ENCODE assay signal across 9 mouse cellular contexts in the genomic region with DNA sequence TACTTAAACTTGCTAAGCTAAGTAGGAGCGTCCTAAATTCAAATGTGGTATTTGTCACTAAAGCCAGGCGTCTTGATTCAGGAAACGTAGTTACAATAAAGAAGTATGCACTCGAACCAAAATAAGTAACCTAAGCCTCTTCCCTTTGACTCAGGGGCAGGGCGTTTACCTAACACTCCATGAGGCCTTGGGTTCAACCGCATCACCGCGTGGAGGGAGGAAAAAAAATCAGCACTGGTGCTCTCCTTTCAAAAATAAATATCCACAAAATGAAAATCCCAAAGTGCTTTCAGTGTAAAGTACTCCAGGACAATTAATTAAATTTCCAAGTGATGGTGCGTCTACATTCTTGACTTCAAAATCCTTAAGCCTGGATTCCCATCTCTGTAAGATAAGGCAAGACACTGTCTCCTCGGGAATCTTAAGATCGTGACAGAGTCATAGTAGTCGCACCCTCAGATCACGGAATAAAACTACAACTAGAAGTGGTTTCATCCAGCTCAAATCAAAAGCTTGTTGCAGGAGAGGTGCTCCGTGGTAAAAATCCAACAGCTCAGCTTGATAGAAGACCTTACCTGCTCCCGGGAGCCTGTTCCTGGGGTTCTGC. TPM values are rescaled to one million over a fixed set of nuclear protein-coding genes. Genes with fewer than 3 reads are reported as not detected.
DNase-seq lines count a peak whose midpoint lies in the region; ATAC-seq lines count a peak whose summit lies in the region.
"Had no signal": no experiment of that assay in that cellular context is flagged by ENCODE, and none has a peak within 500 bp of the region (broad histone marks: within the 10 kb centered on the region; RNA-seq: fewer than 3 reads in every experiment).

No protein-coding gene starts in this region.

- H3K27ac ChIP-seq in limb, embryonic 15.5 days: peak overlapping the region; percentile 90
- H3K27ac ChIP-seq in stomach, embryonic 15.5 days: peak overlapping the region; percentile 86

- peaks cover 20% of the 10 kb centered on the region for H3K4me1 ChIP-seq in limb, embryonic 15.5 days
- H3K4me1 ChIP-seq in stomach, embryonic 15.5 days: peaks cover 13% of the 10 kb centered on the region

- peaks cover 4% of the 10 kb centered on the region for H3K36me3 ChIP-seq in limb, embryonic 15.5 days
- no peaks in the 10 kb centered on the region for H3K36me3 ChIP-seq in stomach, embryonic 15.5 days

- no peak for DNase-seq in frontal cortex, postnatal 10 days (ENCODE audit: low spot score in 2 of 2)
- peak; percentile 49 for DNase-seq in A20 (ENCODE audit: low read depth, low spot score)
- no peak for DNase-seq in cerebellum, postnatal 14 days
- no peak for DNase-seq in thymus, postnatal 0 days (ENCODE audit: low spot score)

- no peaks in the 10 kb centered on the region for H3K27me3 ChIP-seq in limb, embryonic 15.5 days
- H3K27me3 ChIP-seq in stomach, embryonic 15.5 days (replicated peaks): no peaks in the 10 kb centered on the region
- H3K27me3 ChIP-seq: Patski had no signal

- H3K9me3 ChIP-seq in limb, embryonic 15.5 days: no peaks in the 10 kb centered on the region
- H3K9me3 ChIP-seq in stomach, embryonic 15.5 days: no peaks in the 10 kb centered on the region

- H3K4me2 ChIP-seq in limb, embryonic 15.5 days: peak overlapping the region; percentile 64
- peak overlapping the region; percentile 59 for H3K4me2 ChIP-seq in stomach, embryonic 15.5 days

- H3K9ac ChIP-seq in limb, embryonic 15.5 days: peak overlapping the region; percentile 85
- H3K9ac ChIP-seq in stomach, embryonic 15.5 days: peak overlapping the region; percentile 56

- 3% methylated on average over 15 of the region's 15 CpGs for WGBS in limb, embryonic 15.5 days
- WGBS in stomach, embryonic 15.5 days: 4% methylated on average over 15 of the region's 15 CpGs

- peak; percentile 2; the same call in 1 of the 2 replicates for ATAC-seq in frontal cortex, adult (ENCODE audit: low TSS enrichment)
- peak; percentile 40 for ATAC-seq in erythroblast, adult 5-6 weeks (replicated peaks; ENCODE audit: low FRiP score, poor library complexity, severe bottlenecking)
- no peak for ATAC-seq in limb, embryonic 15.5 days (ENCODE audit: insufficient number of reproducible peaks, low FRiP score, low TSS enrichment, low read depth)
- no peak for ATAC-seq in stomach, embryonic 15.5 days (ENCODE audit: insufficient read depth, low FRiP score, low read depth)

- peak overlapping the region; percentile 84 for H3K4me3 ChIP-seq in limb, embryonic 15.5 days
- peak overlapping the region; percentile 68 for H3K4me3 ChIP-seq in stomach, embryonic 15.5 days (replicated peaks)

RNA-seq across cellular contexts. Expression of gene Bdp1, which starts 0.7 kb away (rescaled TPM):
- 12.3 and 30.1 TPM in 2 replicates for total RNA-seq in erythroblast, adult 5-6 weeks (2015; ENCODE audit: low replicate concordance)
- total RNA-seq in erythroblast, adult 5-6 weeks (2017; ENCODE audit: low replicate concordance): 21.9 and 26.1 TPM in 2 replicates
- polyA plus RNA-seq in limb, embryonic 15.5 days (2015; fragmentation: Nextera tagmentation; extraction: Ambion mirVana): 28.5 and 34.9 TPM in 2 replicates
- 31.0 and 32.5 TPM in 2 replicates for polyA plus RNA-seq in stomach, embryonic 15.5 days (2015; fragmentation: Nextera tagmentation; extraction: Ambion mirVana)
- polyA plus RNA-seq in thymus, postnatal 0 days (2015; fragmentation: Nextera tagmentation; extraction: Ambion mirVana): 27.5 and 33.0 TPM in 2 replicates

RNA-seq across cellular contexts. Expression of gene Serf1, which starts 4.7 kb away (rescaled TPM):
- 1.3 and 10.2 TPM in 2 replicates for total RNA-seq in erythroblast, adult 5-6 weeks (2015; ENCODE audit: low replicate concordance)
- total RNA-seq in erythroblast, adult 5-6 weeks (2017; ENCODE audit: low replicate concordance): 4.9 and 10.2 TPM in 2 replicates
- polyA plus RNA-seq in limb, embryonic 15.5 days (2015; fragmentation: Nextera tagmentation; extraction: Ambion mirVana): 147 and 155 TPM in 2 replicates
- 144 and 153 TPM in 2 replicates for polyA plus RNA-seq in stomach, embryonic 15.5 days (2015; fragmentation: Nextera tagmentation; extraction: Ambion mirVana)
- polyA plus RNA-seq in thymus, postnatal 0 days (2015; fragmentation: Nextera tagmentation; extraction: Ambion mirVana): 40.5 and 48.2 TPM in 2 replicates

RNA-seq across cellular contexts. Expression of gene Smn1, which starts 21.5 kb away (rescaled TPM):
- 15.9 and 19.4 TPM in 2 replicates for total RNA-seq in erythroblast, adult 5-6 weeks (2015; ENCODE audit: low replicate concordance)
- total RNA-seq in erythroblast, adult 5-6 weeks (2017; ENCODE audit: low replicate concordance): 7.8 and 14.7 TPM in 2 replicates
- 39.7 and 42.0 TPM in 2 replicates for polyA plus RNA-seq in limb, embryonic 15.5 days (2015; fragmentation: Nextera tagmentation; extraction: Ambion mirVana)
- polyA plus RNA-seq in stomach, embryonic 15.5 days (2015; fragmentation: Nextera tagmentation; extraction: Ambion mirVana): 45.0 and 45.7 TPM in 2 replicates
- polyA plus RNA-seq in thymus, postnatal 0 days (2015; fragmentation: Nextera tagmentation; extraction: Ambion mirVana): 44.8 and 54.4 TPM in 2 replicates

Comparison
In these comparisons a context has a peak if more than half of its experiments do, and no peak if none do; other contexts are left out.
1. ATAC-seq: peak in frontal cortex, adult (single experiment) and erythroblast, adult 5-6 weeks (single experiment); none in limb, embryonic 15.5 days (single experiment) and stomach, embryonic 15.5 days (single experiment).